Mouse (Mus musculus) intestine, embryonic 14.5 days (tissue): ENCODE results near the gene Lrrc74b. TPM values are rescaled to one million over a fixed set of nuclear protein-coding genes. Genes with fewer than 3 reads are reported as not detected.

Source experiments
- ATAC-seq: fragments of 200-750 bp; cut with Nextera tagmentation; replicated peaks from 2 replicates; pipeline ENCODE4 v1.8.0; 2017; ENCODE audit warnings: low read depth, moderate number of reproducible peaks, moderate TSS enrichment, moderate library complexity; ENCODE audit not compliant: low FRiP score, low TSS enrichment
- DNase-seq: peaks from one replicate; pipeline ENCODE4 v3.0.0-alpha.2; 2018; ENCODE audit warnings: low spot score
- H3K27ac ChIP-seq: fragments of 300-500 bp; sonication (generic); 2 replicates; pipeline ENCODE4 v1.5.1; 2014; ENCODE audit warnings: low read depth, mild to moderate bottlenecking, control low read depth
- H3K27me3 ChIP-seq: fragments of 300-500 bp; sonication (generic); replicated peaks from 2 replicates; pipeline ENCODE4 v1.6.1; 2014; ENCODE audit warnings: low read length, control low read depth; ENCODE audit not compliant: control insufficient read depth, insufficient read depth
- H3K36me3 ChIP-seq: fragments of 300-500 bp; sonication (generic); 2 replicates; pipeline ENCODE4 v1.6.1; 2014; ENCODE audit warnings: low read length, control low read depth; ENCODE audit not compliant: control insufficient read depth, insufficient read depth
- H3K4me1 ChIP-seq: fragments of 300-500 bp; sonication (generic); replicated peaks from 2 replicates; pipeline ENCODE4 v1.6.1; 2014; ENCODE audit warnings: low read length, control low read depth, mixed read lengths; ENCODE audit not compliant: control insufficient read depth, insufficient read depth
- H3K4me2 ChIP-seq: fragments of 300-500 bp; sonication (generic); 2 replicates; pipeline ENCODE4 v1.6.1; 2014; ENCODE audit warnings: low read length
- H3K4me3 ChIP-seq: fragments of 300-500 bp; sonication (generic); 2 replicates; pipeline ENCODE4 v1.5.1; 2014; ENCODE audit warnings: low read depth, low read length, control low read depth, mixed read lengths
- H3K9ac ChIP-seq: fragments of 300-500 bp; sonication (generic); 2 replicates; pipeline ENCODE4 v1.6.1; 2014; ENCODE audit warnings: mild to moderate bottlenecking, low read length
- H3K9me3 ChIP-seq: fragments of 300-500 bp; sonication (generic); 2 replicates; pipeline ENCODE4 v1.6.1; 2016; ENCODE audit warnings: low read length, control low read depth; ENCODE audit not compliant: control insufficient read depth
- WGBS: fragments of 180-500 bp; shearing (Covaris S2); extraction: QIAGEN DNeasy Blood & Tissue Kit; methylation state at CpG from one replicate; pipeline ENCODE4 v1.1.7; 2014; 5-methylcytosine and 5-hydroxymethylcytosine counted together
- polyA plus RNA-seq: library from polyadenylated mRNA; unstranded; fragments of >200 nt; fragmentation: Nextera tagmentation; extraction: Ambion mirVana; gene quantifications from 2 replicates; pipeline ENCODE4 v1.2.1, GENCODE M21; 2014

Gene Lrrc74b
- polyA plus RNA-seq, 1 experiment from 2014 or later: 0.53 TPM

DNA sequence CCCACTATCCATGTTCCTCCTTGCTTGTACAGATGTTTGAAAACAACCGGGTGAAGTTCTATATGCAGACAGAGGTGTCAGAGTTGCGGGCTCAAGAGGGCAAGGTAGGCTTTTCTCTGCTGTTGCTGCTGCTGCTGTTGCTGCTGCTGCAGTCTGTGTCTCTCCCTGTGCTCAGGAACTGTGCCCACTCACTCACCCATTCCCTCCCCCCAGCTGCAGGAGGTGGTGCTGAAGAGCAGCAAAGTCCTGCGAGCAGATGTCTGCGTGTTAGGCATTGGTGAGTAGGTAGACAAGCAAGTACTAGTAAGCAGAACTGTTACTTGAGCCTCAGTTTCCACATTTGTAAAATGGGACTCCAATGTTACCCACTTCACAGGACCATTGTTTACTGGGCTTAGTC lies 58.4 kb downstream of the Lrrc74b start:
- 73% methylated on average over 4 of the region's 4 CpGs for WGBS
- H3K9ac ChIP-seq: no peak overlapping the region
- no peaks in the 10 kb centered on the region for H3K27me3 ChIP-seq
- H3K4me1 ChIP-seq: no peaks in the 10 kb centered on the region
- DNase-seq: no peak
- no peaks in the 10 kb centered on the region for H3K36me3 ChIP-seq
- H3K4me3 ChIP-seq: no peak overlapping the region
- no peak for ATAC-seq
- no peaks in the 10 kb centered on the region for H3K9me3 ChIP-seq
- H3K27ac ChIP-seq: no peak overlapping the region
- H3K4me2 ChIP-seq: no peak overlapping the region

DNA sequence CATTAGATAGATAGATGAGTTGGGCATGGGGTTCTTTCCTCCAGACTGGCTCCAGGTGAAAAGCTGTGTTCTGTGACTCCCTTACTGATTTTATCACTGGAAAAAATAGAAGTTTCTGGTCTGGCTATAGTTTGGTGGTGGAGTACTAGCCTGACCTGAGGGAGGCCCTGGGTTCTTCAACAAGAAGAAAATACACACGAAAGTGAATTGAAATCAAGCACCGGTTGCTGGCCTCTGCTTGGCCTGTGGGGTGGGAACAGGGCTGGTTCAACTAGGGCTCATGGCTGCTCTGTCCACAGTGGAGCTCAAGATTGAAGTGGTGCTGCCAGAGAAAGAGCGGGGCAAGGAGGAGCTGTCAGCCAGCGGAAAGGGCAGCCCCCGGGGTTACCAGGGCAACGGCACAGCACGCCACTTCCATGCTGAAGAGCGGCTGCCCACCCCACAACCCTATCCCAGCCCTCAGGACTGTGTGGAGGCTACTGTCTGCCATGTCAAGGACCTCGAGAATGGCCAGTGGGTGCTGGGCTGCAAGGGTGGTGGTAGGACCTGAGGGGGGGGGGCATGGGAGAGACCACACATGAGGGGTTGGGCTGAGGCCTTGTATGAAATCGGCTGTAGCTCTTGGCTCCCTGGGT lies 61.7 kb downstream of the Lrrc74b start:
- no peak for ATAC-seq
- DNase-seq: no peak
- H3K9ac ChIP-seq: no peak overlapping the region
- H3K36me3 ChIP-seq: no peaks in the 10 kb centered on the region
- no peak overlapping the region for H3K27ac ChIP-seq
- no peaks in the 10 kb centered on the region for H3K9me3 ChIP-seq
- H3K4me1 ChIP-seq: peaks cover 4% of the 10 kb centered on the region; the same call in 1 of the 2 replicates
- no peak overlapping the region for H3K4me2 ChIP-seq
- WGBS: 31% methylated on average over 10 of the region's 10 CpGs
- no peaks in the 10 kb centered on the region for H3K27me3 ChIP-seq
- H3K4me3 ChIP-seq: no peak overlapping the region

DNA sequence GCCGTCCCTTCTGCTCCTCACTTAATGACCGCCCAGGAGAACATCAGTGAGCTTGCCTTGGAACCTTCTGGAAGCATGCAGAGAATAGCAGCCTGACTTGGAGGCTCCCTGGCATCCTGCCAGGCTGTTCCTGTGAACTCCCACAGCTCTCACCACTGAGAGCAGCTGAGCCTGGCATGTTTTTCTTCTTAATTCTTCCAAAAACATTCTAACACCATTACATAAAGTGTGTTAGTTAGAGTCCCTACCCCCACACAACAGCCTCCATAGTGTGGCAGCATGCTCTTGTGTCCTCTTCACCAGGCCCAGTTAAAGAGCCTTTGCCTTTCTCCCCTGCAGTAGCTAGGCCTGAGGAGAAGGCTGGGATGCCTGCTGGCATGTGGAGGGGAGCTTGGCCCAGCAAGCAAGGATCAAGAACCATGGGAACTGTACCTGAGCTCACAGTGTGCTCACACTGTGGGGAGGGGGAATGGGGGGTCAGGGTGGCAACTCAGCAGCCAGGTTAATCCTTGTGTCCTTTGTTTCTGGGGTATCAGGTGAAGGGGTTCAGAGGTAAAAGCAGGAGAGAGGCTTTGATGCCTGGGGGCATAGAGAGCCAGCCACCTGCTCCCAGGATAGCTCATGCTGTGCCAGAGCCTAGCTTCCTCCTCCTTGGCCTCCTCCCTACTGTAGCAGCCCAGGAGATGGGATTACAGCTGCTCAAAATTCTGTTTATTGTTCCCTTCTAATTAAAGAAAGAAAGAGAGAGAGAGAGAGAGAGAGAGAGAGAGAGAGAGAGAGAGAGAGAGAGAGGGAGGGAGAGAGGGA lies 64.3 kb downstream of the Lrrc74b start:
- Histone ChIP-seq H3K36me3 (no peaks in the 10 kb centered on the region), H3K4me2 (no peak overlapping the region), H3K27ac (no peak overlapping the region), H3K4me3 (no peak overlapping the region), H3K9ac (no peak overlapping the region), H3K4me1 (peaks cover 4% of the 10 kb centered on the region; the same call in 1 of the 2 replicates), H3K9me3 (no peaks in the 10 kb centered on the region), H3K27me3 (no peaks in the 10 kb centered on the region)
- ATAC-seq (no peak), DNase-seq (peak; percentile 64)
- 36% methylated on average over 2 of the region's 2 CpGs for WGBS

Other genes starting within 250 kb of the Lrrc74b start
- gene Serpind1, start 229.9 kb downstream of the Lrrc74b start, polyA plus RNA-seq: 0.19 and 0.22 TPM in 2 replicates
- 6.0 and 6.5 TPM in 2 replicates for gene Snap29, start 155.3 kb downstream of the Lrrc74b start, polyA plus RNA-seq
- gene Pi4ka, start 154.9 kb downstream of the Lrrc74b start, polyA plus RNA-seq: 38.0 and 38.7 TPM in 2 replicates
- 54.7 and 56.4 TPM in 2 replicates for gene Crkl, start 109.3 kb downstream of the Lrrc74b start, polyA plus RNA-seq
- gene Aifm3, start 71.6 kb downstream of the Lrrc74b start, polyA plus RNA-seq: 3.2 and 3.3 TPM in 2 replicates
- gene Lztr1, start 52.6 kb downstream of the Lrrc74b start, polyA plus RNA-seq: 71.0 and 80.9 TPM in 2 replicates
- gene Thap7, start 30.1 kb downstream of the Lrrc74b start, polyA plus RNA-seq: 50.1 and 51.4 TPM in 2 replicates
- 0.60 and 0.79 TPM in 2 replicates for gene P2rx6, start 638 bp upstream of the Lrrc74b start, polyA plus RNA-seq
- 10.8 and 15.6 TPM in 2 replicates for gene Slc7a4, start 22.0 kb upstream of the Lrrc74b start, polyA plus RNA-seq
- 43.0 and 43.7 TPM in 2 replicates for gene Smpd4, start 58.1 kb upstream of the Lrrc74b start, polyA plus RNA-seq
- gene Ccdc74a, start 85.2 kb upstream of the Lrrc74b start, polyA plus RNA-seq: 2.3 and 4.1 TPM in 2 replicates
- gene Med15, start 171.6 kb upstream of the Lrrc74b start, polyA plus RNA-seq: 41.5 and 45.7 TPM in 2 replicates
- 66.5 and 70.8 TPM in 2 replicates for gene Klhl22, start 198.4 kb upstream of the Lrrc74b start, polyA plus RNA-seq
- 16.2 and 18.2 TPM in 2 replicates for gene Scarf2, start 236.0 kb upstream of the Lrrc74b start, polyA plus RNA-seq